Mouse (Mus musculus): ENCODE results near the gene Meaf6. TPM values are rescaled to one million over a fixed set of nuclear protein-coding genes. Genes with fewer than 3 reads are reported as not detected.

The Meaf6 gene
- polyA plus RNA-seq, 1 experiment from 2014 or later = 103 TPM

GRCm38 (mm10) chr4:125116929-125117328, 32.0 kb downstream of the Meaf6 start:
- H3K36me3 ChIP-seq (replicated peaks; ENCODE audit: control insufficient read depth, insufficient read depth, low read depth, low read length) = no peaks in the 10 kb centered on the region

GRCm38 (mm10) chr4:125117902-125118320, 33.0 kb downstream of the Meaf6 start:
- Histone ChIP-seq H3K9ac (replicated peaks; ENCODE audit: low read length) (no peak overlapping the region), H3K27ac (replicated peaks; ENCODE audit: low read depth, low read length) (no peak overlapping the region), H3K36me3 (replicated peaks; ENCODE audit: control insufficient read depth, insufficient read depth, low read depth, low read length) (no peaks in the 10 kb centered on the region), H3K4me3 (ENCODE audit: low read depth, low read length) (no peak overlapping the region), H3K4me2 (ENCODE audit: low read depth, low read length) (no peak overlapping the region), H3K27me3 (ENCODE audit: control insufficient read depth, insufficient read depth, low read length) (no peaks in the 10 kb centered on the region), H3K4me1 (ENCODE audit: control insufficient read depth, insufficient read depth, low read length) (no peaks in the 10 kb centered on the region), H3K9me3 (replicated peaks; ENCODE audit: control insufficient read depth, low read length) (no peaks in the 10 kb centered on the region)
- WGBS = 88% methylated on average over 7 of the region's 7 CpGs
- DNase-seq (ENCODE audit: low spot score) (no peak), ATAC-seq (replicated peaks; ENCODE audit: insufficient number of reproducible peaks, low FRiP score, low TSS enrichment, low read depth) (no peak)

More at GRCm38 (mm10) chr4:125116929-125117328, 32.0 kb downstream of the Meaf6 start:
- no peak for ATAC-seq (replicated peaks; ENCODE audit: insufficient number of reproducible peaks, low FRiP score, low TSS enrichment, low read depth)
- no peaks in the 10 kb centered on the region for H3K27me3 ChIP-seq (ENCODE audit: control insufficient read depth, insufficient read depth, low read length)
- DNase-seq (ENCODE audit: low spot score) = no peak
- H3K4me2 ChIP-seq (ENCODE audit: low read depth, low read length) = no peak overlapping the region
- H3K27ac ChIP-seq (replicated peaks; ENCODE audit: low read depth, low read length) = no peak overlapping the region
- no peak overlapping the region for H3K4me3 ChIP-seq (ENCODE audit: low read depth, low read length)
- WGBS = 84% methylated on average over 13 of the region's 13 CpGs
- H3K4me1 ChIP-seq (ENCODE audit: control insufficient read depth, insufficient read depth, low read length) = no peaks in the 10 kb centered on the region
- no peak overlapping the region for H3K9ac ChIP-seq (replicated peaks; ENCODE audit: low read length)
- no peaks in the 10 kb centered on the region for H3K9me3 ChIP-seq (replicated peaks; ENCODE audit: control insufficient read depth, low read length)

- H3K9ac ChIP-seq (replicated peaks; ENCODE audit: low read length) = no peak overlapping the region
- H3K27me3 ChIP-seq (ENCODE audit: control insufficient read depth, insufficient read depth, low read length) = no peaks in the 10 kb centered on the region
- no peak overlapping the region for H3K4me2 ChIP-seq (ENCODE audit: low read depth, low read length)
- H3K36me3 ChIP-seq (replicated peaks; ENCODE audit: control insufficient read depth, insufficient read depth, low read depth, low read length) = no peaks in the 10 kb centered on the region
- H3K4me3 ChIP-seq (ENCODE audit: low read depth, low read length) = no peak overlapping the region
- DNase-seq (ENCODE audit: low spot score) = peak; percentile 49
- no peak for ATAC-seq (replicated peaks; ENCODE audit: insufficient number of reproducible peaks, low FRiP score, low TSS enrichment, low read depth)
- no peaks in the 10 kb centered on the region for H3K4me1 ChIP-seq (ENCODE audit: control insufficient read depth, insufficient read depth, low read length)
- H3K27ac ChIP-seq (replicated peaks; ENCODE audit: low read depth, low read length) = no peak overlapping the region
- 24% methylated on average over 10 of the region's 10 CpGs for WGBS
- H3K9me3 ChIP-seq (replicated peaks; ENCODE audit: control insufficient read depth, low read length) = no peaks in the 10 kb centered on the region
These were observed 34.1 kb downstream of the Meaf6 start for GRCm38 (mm10) chr4:125119070-125119469.

- H3K9me3 ChIP-seq (replicated peaks; ENCODE audit: control insufficient read depth, low read length) = no peaks in the 10 kb centered on the region
- no peaks in the 10 kb centered on the region for H3K27me3 ChIP-seq (ENCODE audit: control insufficient read depth, insufficient read depth, low read length)
- no peaks in the 10 kb centered on the region for H3K4me1 ChIP-seq (ENCODE audit: control insufficient read depth, insufficient read depth, low read length)
- no peak overlapping the region for H3K4me2 ChIP-seq (ENCODE audit: low read depth, low read length)
- H3K27ac ChIP-seq (replicated peaks; ENCODE audit: low read depth, low read length) = no peak overlapping the region
- H3K4me3 ChIP-seq (ENCODE audit: low read depth, low read length) = no peak overlapping the region
- no peaks in the 10 kb centered on the region for H3K36me3 ChIP-seq (replicated peaks; ENCODE audit: control insufficient read depth, insufficient read depth, low read depth, low read length)
- ATAC-seq (replicated peaks; ENCODE audit: insufficient number of reproducible peaks, low FRiP score, low TSS enrichment, low read depth) (no peak), DNase-seq (ENCODE audit: low spot score) (no peak)
- 96% methylated on average over 11 of the region's 11 CpGs for WGBS
- H3K9ac ChIP-seq (replicated peaks; ENCODE audit: low read length) = no peak overlapping the region
These were observed 34.8 kb downstream of the Meaf6 start for GRCm38 (mm10) chr4:125119721-125120120.

- no peak overlapping the region for H3K27ac ChIP-seq (replicated peaks; ENCODE audit: low read depth, low read length)
- no peaks in the 10 kb centered on the region for H3K36me3 ChIP-seq (replicated peaks; ENCODE audit: control insufficient read depth, insufficient read depth, low read depth, low read length)
- no peak for ATAC-seq (replicated peaks; ENCODE audit: insufficient number of reproducible peaks, low FRiP score, low TSS enrichment, low read depth)
- no peak overlapping the region for H3K4me3 ChIP-seq (ENCODE audit: low read depth, low read length)
- H3K4me2 ChIP-seq (ENCODE audit: low read depth, low read length) = no peak overlapping the region
- 15% methylated on average over 16 of the region's 16 CpGs for WGBS
- DNase-seq (ENCODE audit: low spot score) = no peak
- H3K9me3 ChIP-seq (replicated peaks; ENCODE audit: control insufficient read depth, low read length) = no peaks in the 10 kb centered on the region
- H3K4me1 ChIP-seq (ENCODE audit: control insufficient read depth, insufficient read depth, low read length) = no peaks in the 10 kb centered on the region
- H3K9ac ChIP-seq (replicated peaks; ENCODE audit: low read length) = no peak overlapping the region
- H3K27me3 ChIP-seq (ENCODE audit: control insufficient read depth, insufficient read depth, low read length) = no peaks in the 10 kb centered on the region; the same call in 1 of the 2 replicates
These were observed 37.7 kb downstream of the Meaf6 start for GRCm38 (mm10) chr4:125122431-125123278.

GRCm38 (mm10) chr4:125123279-125123671, 38.3 kb downstream of the Meaf6 start:
- Histone ChIP-seq H3K4me2 (ENCODE audit: low read depth, low read length) (no peak overlapping the region), H3K27me3 (ENCODE audit: control insufficient read depth, insufficient read depth, low read length) (no peaks in the 10 kb centered on the region; the same call in 1 of the 2 replicates), H3K9ac (replicated peaks; ENCODE audit: low read length) (no peak overlapping the region), H3K4me1 (ENCODE audit: control insufficient read depth, insufficient read depth, low read length) (no peaks in the 10 kb centered on the region), H3K27ac (replicated peaks; ENCODE audit: low read depth, low read length) (no peak overlapping the region), H3K36me3 (replicated peaks; ENCODE audit: control insufficient read depth, insufficient read depth, low read depth, low read length) (no peaks in the 10 kb centered on the region), H3K9me3 (replicated peaks; ENCODE audit: control insufficient read depth, low read length) (no peaks in the 10 kb centered on the region), H3K4me3 (ENCODE audit: low read depth, low read length) (no peak overlapping the region)
- ATAC-seq (replicated peaks; ENCODE audit: insufficient number of reproducible peaks, low FRiP score, low TSS enrichment, low read depth) (no peak), DNase-seq (ENCODE audit: low spot score) (no peak)
- 66% methylated on average over 7 of the region's 7 CpGs for WGBS

GRCm38 (mm10) chr4:125124424-125125209, 39.7 kb downstream of the Meaf6 start:
- Histone ChIP-seq H3K27me3 (ENCODE audit: control insufficient read depth, insufficient read depth, low read length) (no peaks in the 10 kb centered on the region; the same call in 1 of the 2 replicates), H3K4me2 (ENCODE audit: low read depth, low read length) (no peak overlapping the region), H3K4me3 (ENCODE audit: low read depth, low read length) (no peak overlapping the region), H3K9ac (replicated peaks; ENCODE audit: low read length) (no peak overlapping the region), H3K36me3 (replicated peaks; ENCODE audit: control insufficient read depth, insufficient read depth, low read depth, low read length) (no peaks in the 10 kb centered on the region), H3K27ac (replicated peaks; ENCODE audit: low read depth, low read length) (no peak overlapping the region), H3K4me1 (ENCODE audit: control insufficient read depth, insufficient read depth, low read length) (no peaks in the 10 kb centered on the region), H3K9me3 (replicated peaks; ENCODE audit: control insufficient read depth, low read length) (no peaks in the 10 kb centered on the region)
- ATAC-seq (replicated peaks; ENCODE audit: insufficient number of reproducible peaks, low FRiP score, low TSS enrichment, low read depth) (no peak), DNase-seq (ENCODE audit: low spot score) (no peak)
- WGBS = 36% methylated on average over 7 of the region's 7 CpGs
